Mouse (Mus musculus): ENCODE results near the gene Itsn1.

Gene Itsn1

DNA sequence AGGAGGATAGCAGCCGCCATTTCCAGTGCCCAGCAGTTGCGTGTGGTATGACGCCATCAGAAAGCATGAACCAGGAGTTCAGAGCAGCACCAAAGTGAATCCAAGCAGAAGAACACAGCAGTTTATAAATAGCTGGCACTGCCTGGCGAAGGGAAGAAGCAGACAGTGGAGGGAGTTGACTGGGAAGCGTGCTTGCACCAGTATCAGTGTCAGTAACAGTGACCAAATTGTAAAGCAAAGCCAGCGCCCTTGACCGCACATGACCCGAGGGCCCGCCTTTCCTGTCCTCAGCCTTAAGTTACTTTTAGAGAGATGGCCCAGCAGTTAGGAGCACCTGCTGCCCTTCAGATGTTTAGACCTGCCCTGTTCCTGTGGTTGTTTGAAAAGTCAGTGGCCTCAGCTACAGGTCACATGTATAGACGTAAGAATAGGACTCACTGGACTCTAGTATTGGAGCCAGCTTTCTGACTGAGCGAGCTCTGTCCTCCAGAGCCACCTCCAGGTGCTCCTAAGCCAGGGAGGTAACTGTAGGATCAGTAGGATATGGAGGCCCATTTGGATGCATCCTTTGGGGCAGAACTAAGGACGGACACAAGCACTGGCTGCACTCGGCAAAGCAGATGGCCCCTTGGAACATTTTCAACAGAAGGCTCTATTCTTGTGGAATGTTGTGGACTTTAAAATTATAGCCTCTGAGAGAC is 118.6 kb downstream of the Itsn1 start:
- DNase-seq (ENCODE audit: low read depth), result no peak

DNA sequence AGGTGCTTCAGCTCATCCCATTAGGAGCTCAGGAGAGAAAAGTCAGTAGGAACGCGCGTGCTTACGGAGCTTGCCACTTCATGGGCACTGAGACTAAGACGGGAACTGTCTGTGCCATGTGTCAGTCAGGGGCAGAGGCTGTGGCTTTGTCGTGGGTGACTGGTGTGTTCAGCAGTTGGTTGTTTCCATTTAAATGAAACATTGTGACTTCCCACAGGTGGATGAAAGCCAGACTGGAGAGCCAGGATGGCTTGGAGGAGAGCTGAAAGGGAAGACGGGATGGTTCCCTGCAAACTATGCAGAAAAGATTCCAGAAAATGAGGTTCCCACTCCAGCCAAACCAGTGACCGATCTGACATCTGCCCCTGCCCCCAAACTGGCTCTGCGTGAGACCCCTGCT is 119.4 kb downstream of the Itsn1 start:
- no peak for DNase-seq (ENCODE audit: low read depth)

- DNase-seq (ENCODE audit: low read depth), result no peak
These were observed 120.0 kb downstream of the Itsn1 start for GRCm38 (mm10) chr16:91848906-91849603.

GRCm38 (mm10) chr16:91850175-91850574 is 121.1 kb downstream of the Itsn1 start:
- DNase-seq (ENCODE audit: low read depth), result no peak

- no peak for DNase-seq (ENCODE audit: low read depth)
These were observed 122.6 kb downstream of the Itsn1 start for GRCm38 (mm10) chr16:91851456-91852231.

- DNase-seq (ENCODE audit: low read depth), result no peak
These were observed 123.7 kb downstream of the Itsn1 start for GRCm38 (mm10) chr16:91852753-91853152.

- DNase-seq (ENCODE audit: low read depth), result no peak
These were observed 124.1 kb downstream of the Itsn1 start for GRCm38 (mm10) chr16:91853223-91853622.

- no peak for DNase-seq (ENCODE audit: low read depth)
These were observed 129.6 kb downstream of the Itsn1 start for GRCm38 (mm10) chr16:91858695-91859094.

DNA sequence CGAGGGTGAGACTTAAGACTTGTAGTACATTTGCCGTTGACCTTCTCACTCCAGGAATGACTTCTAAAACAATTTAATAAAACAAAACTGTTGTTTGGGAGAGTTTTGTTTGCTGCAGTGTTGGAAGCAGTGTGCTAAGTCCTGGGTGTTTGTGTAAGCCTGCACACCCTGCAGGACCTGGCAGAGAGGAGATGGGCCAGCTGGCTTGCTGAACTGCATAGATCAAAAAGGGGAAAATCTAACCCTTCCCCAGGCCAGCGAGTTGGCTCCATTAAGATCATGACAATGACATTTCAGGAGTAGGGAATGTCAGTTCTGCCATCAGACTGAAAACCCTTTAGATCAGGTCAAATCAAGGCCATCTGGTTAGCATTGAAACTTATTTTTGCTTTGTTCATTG is 130.1 kb downstream of the Itsn1 start:
- no peak for DNase-seq (ENCODE audit: low read depth)

GRCm38 (mm10) chr16:91859958-91860357 is 130.9 kb downstream of the Itsn1 start:
- no peak for DNase-seq (ENCODE audit: low read depth)

DNA sequence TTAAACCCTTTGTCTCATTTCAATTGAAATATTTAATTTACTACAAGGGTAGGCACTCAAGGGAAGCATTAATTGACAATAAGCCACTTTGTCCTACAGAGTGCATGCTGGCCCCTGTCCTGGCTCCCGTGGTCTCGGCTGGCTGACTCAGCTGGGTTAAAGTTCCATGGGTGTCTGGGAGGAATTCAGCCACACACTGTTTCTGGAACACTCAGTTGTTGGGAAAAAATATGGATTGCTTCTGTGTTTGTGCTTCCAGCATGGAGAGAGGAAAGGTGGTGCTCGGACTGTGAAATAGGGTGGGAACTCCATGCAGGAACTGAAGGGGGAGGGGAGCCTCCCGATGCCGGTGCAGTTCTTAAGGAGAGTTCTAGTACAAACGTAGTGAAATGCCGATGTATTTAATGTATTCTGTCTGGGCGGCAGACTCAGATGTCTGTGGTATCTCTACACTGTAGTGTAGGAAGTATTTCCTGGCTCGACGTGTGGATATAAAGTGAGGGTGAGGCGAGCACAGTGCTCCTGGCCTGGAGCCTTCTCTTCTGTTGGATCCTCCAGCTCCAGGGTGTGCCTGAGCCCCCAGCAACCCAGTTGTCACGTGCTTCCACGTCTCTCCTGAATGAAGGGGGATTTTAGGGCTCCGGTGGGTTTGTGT is 131.5 kb downstream of the Itsn1 start:
- DNase-seq (ENCODE audit: low read depth), result no peak

- no peak for DNase-seq (ENCODE audit: low read depth)
These were observed 132.8 kb downstream of the Itsn1 start for GRCm38 (mm10) chr16:91861784-91862371.

GRCm38 (mm10) chr16:91862836-91863235 is 133.8 kb downstream of the Itsn1 start:
- no peak for DNase-seq (ENCODE audit: low read depth)

GRCm38 (mm10) chr16:91864646-91865332 is 135.7 kb downstream of the Itsn1 start:
- DNase-seq (ENCODE audit: low read depth), result peak; percentile 81

- DNase-seq (ENCODE audit: low read depth), result no peak
These were observed 136.6 kb downstream of the Itsn1 start for GRCm38 (mm10) chr16:91865570-91866257.

DNA sequence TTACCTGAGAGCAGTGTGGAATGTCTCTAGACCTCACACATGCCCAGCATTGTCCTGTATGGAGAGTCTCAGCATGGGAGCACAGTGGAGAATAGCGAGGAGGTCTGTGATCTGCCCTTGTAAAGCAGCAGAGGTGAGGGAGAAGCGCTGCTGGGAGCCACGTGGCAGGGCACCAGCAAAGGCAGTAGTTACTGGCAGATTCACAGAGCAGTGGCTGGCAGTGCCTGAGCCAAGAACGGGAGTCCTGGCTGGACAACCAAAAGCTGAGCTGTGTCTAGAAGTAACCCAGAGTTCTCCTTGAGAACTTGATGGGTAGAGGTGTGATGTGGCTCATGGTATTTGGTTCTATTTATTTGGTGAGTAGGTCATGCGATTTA is 137.2 kb downstream of the Itsn1 start:
- DNase-seq (ENCODE audit: low read depth), result no peak

GRCm38 (mm10) chr16:91867672-91868071 is 138.6 kb downstream of the Itsn1 start:
- DNase-seq (ENCODE audit: low read depth), result no peak

DNA sequence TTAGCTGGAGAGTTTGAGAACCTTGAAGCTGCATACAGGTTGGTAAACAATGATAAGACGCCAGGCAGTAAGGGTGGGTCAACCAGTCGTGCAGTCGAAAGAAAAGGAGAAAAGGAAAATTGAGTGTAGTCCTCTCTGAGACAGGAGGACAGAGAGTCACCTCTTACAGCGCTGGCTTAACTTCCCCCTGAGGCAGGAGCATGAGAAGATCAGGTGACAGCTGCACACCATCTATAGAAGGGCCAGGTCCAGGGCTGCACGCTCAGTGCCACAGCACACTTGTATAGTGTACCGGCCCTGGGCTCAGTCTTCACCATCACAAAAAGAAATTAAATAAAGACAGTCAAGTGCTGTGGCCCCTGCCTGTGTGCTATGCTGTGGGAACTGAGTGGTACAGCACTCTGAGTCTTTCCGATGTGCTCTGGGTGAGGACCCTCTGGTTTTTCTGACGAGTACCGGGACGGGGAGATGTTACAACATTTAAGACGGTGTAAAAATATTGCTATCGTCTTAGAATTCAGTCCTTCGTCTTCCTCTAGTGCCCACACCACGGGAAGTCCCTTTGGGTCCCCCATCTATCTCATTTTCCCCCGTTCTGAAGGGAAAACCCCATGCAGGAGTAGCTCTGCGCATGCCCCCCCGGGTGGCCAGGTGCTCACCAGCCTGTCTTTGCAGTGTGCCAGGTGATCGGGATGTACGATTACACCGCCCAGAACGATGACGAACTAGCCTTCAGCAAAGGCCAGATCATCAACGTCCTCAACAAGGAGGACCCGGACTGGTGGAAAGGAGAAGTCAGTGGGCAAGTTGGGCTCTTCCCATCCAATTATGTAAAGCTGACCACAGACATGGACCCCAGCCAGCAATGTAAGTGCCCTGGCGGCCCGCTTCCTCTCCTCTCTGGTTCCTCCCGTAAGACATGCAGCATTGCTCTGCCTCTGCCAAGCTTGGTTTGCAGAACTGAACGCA is 140.1 kb downstream of the Itsn1 start:
- no peak for DNase-seq (ENCODE audit: low read depth)

GRCm38 (mm10) chr16:91870158-91870582 is 141.1 kb downstream of the Itsn1 start:
- no peak for DNase-seq (ENCODE audit: low read depth)

DNA sequence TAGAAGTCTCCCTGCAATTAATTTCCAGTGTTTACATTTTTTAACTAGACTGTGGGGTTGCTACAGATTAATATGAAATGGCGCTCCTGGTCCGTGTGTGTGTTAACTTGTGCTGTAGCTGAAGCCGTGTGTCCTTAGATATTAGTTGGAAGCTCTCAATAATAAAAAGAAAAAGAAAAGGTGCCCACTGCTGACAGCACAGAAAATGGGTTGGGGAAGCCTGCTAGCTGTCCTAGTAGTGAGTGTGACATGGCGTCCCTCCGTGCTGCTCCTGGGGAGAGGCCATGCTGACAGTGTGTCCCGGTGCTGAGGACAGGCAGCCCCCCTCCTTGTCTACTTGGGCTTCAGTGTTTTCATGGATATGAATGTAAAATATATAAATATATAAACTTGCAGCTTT is 142.1 kb downstream of the Itsn1 start:
- DNase-seq (ENCODE audit: low read depth), result no peak

Measured in c-Kit-positive CD71-positive TER-119-negative erythroid progenitor cells, embryonic 14.5 days (primary cell).